Mouse (Mus musculus) cortical plate, adult 2 months (tissue): Measurements from ENCODE around the gene Slc38a1.

Experiments used
- CTCF ChIP-seq: fragments of 200-500 bp; IDR thresholded peaks from 2 replicates; pipeline ENCODE4 v1.5.1; 2011; ENCODE audit warnings: mild to moderate bottlenecking, control low read depth, low read length; ENCODE audit not compliant: insufficient read depth; ENCODE audit errors: extremely low read depth
- POLR2A ChIP-seq: fragments of 200-500 bp; IDR thresholded peaks from 2 replicates; pipeline ENCODE4 v1.6.1; 2011; ENCODE audit warnings: mild to moderate bottlenecking, low read length, control low read depth; ENCODE audit not compliant: insufficient read depth; ENCODE audit errors: extremely low read depth

GRCm38 (mm10) chr15:96676518-96676917, 33.8 kb upstream of the Slc38a1 start:
- TF ChIP-seq POLR2A (no peak), CTCF (no peak)
